Mouse (Mus musculus) embryonic facial prominence, embryonic 11.5 days (tissue): ENCODE results near the gene Pcsk6. TPM values are rescaled to one million over a fixed set of nuclear protein-coding genes. Genes with fewer than 3 reads are reported as not detected.
A peak's percentile ranks its signal among the peaks of the same experiment; 100 is the strongest.
"Not testable (repeated sequence)": the region's sequence is repeated elsewhere in the genome, so short reads cannot be mapped to it uniquely, and the experiment has no call there.

ENCODE experiments used
- ATAC-seq: fragments of 200-750 bp; cut with Nextera tagmentation; replicated peaks from 2 replicates; pipeline ENCODE4 v1.8.0; 2017; ENCODE audit warnings: low read depth; ENCODE audit not compliant: insufficient number of reproducible peaks, low FRiP score, low TSS enrichment
- DNase-seq: peaks from one replicate; pipeline ENCODE4 v3.0.0-alpha.2; 2015; ENCODE audit warnings: low spot score
- H3K27ac ChIP-seq: fragments of 300-500 bp; sonication (generic); replicated peaks from 2 replicates; pipeline ENCODE4 v1.5.1; 2014; ENCODE audit warnings: mild to moderate bottlenecking, low read depth, low read length, control low read depth
- H3K27me3 ChIP-seq: fragments of 300-500 bp; sonication (generic); 2 replicates; pipeline ENCODE4 v1.6.1; 2014; ENCODE audit warnings: mild to moderate bottlenecking, low read length, moderate library complexity, mixed read lengths; ENCODE audit not compliant: control insufficient read depth, insufficient read depth
- H3K36me3 ChIP-seq: fragments of 300-500 bp; sonication (generic); replicated peaks from 2 replicates; pipeline ENCODE4 v1.6.1; 2014; ENCODE audit warnings: low read depth, mild to moderate bottlenecking, low read length, moderate library complexity, mixed read lengths; ENCODE audit not compliant: control insufficient read depth, insufficient read depth
- H3K4me1 ChIP-seq: fragments of 300-500 bp; sonication (generic); 2 replicates; pipeline ENCODE4 v1.6.1; 2014; ENCODE audit warnings: low read length, mixed read lengths; ENCODE audit not compliant: control insufficient read depth, insufficient read depth
- H3K4me2 ChIP-seq: fragments of 300-500 bp; sonication (generic); 2 replicates; pipeline ENCODE4 v1.6.1; 2014; ENCODE audit warnings: low read depth, mild to moderate bottlenecking, control low read depth, low read length, moderate library complexity
- H3K4me3 ChIP-seq: fragments of 300-500 bp; sonication (generic); 2 replicates; pipeline ENCODE4 v1.5.1; 2014; ENCODE audit warnings: low read depth, low read length, control low read depth
- H3K9ac ChIP-seq: fragments of 300-500 bp; sonication (generic); replicated peaks from 2 replicates; pipeline ENCODE4 v1.6.1; 2014; ENCODE audit warnings: mild to moderate bottlenecking, control low read depth, low read length
- H3K9me3 ChIP-seq: fragments of 300-500 bp; sonication (generic); replicated peaks from 2 replicates; pipeline ENCODE4 v1.6.1; 2016; ENCODE audit warnings: mild to moderate bottlenecking, low read length, inconsistent platforms, mixed read lengths; ENCODE audit not compliant: control insufficient read depth
- WGBS: fragments of 180-500 bp; shearing (Covaris S2); extraction: QIAGEN DNeasy Blood & Tissue Kit; methylation state at CpG from one replicate; pipeline ENCODE4 v1.1.7; 2014; 5-methylcytosine and 5-hydroxymethylcytosine counted together
- polyA plus RNA-seq: library from polyadenylated mRNA; unstranded; fragments of >200 nt; fragmentation: Nextera tagmentation; extraction: Ambion mirVana; gene quantifications from 2 replicates; pipeline ENCODE4 v1.2.1, GENCODE M21; 2014

The Pcsk6 gene
- 1.6 and 2.1 TPM in 2 replicates for polyA plus RNA-seq

- DNase-seq (peak; percentile 68), ATAC-seq (peak; percentile 65)
- H3K9me3 ChIP-seq, result no peaks in the 10 kb centered on the region
- no peak within 1 kb of the TSS for H3K27ac ChIP-seq
- H3K27me3 ChIP-seq, result peaks cover 21% of the 10 kb centered on the region
- H3K4me2 ChIP-seq, result peak within 1 kb of the TSS; percentile 97
- under 1% methylated on average over 77 of the region's 111 CpGs for WGBS
- peaks cover 2% of the 10 kb centered on the region; the same call in 1 of the 2 replicates for H3K4me1 ChIP-seq
- H3K9ac ChIP-seq, result peak within 1 kb of the TSS; percentile 67
- no peaks in the 10 kb centered on the region for H3K36me3 ChIP-seq
- H3K4me3 ChIP-seq, result peak within 1 kb of the TSS; percentile 59
Observed at GRCm38 (mm10) chr7:65861591-65862472, at the start of gene Pcsk6. Pcsk6 (plus strand) TSS chr7:65861734.

DNA sequence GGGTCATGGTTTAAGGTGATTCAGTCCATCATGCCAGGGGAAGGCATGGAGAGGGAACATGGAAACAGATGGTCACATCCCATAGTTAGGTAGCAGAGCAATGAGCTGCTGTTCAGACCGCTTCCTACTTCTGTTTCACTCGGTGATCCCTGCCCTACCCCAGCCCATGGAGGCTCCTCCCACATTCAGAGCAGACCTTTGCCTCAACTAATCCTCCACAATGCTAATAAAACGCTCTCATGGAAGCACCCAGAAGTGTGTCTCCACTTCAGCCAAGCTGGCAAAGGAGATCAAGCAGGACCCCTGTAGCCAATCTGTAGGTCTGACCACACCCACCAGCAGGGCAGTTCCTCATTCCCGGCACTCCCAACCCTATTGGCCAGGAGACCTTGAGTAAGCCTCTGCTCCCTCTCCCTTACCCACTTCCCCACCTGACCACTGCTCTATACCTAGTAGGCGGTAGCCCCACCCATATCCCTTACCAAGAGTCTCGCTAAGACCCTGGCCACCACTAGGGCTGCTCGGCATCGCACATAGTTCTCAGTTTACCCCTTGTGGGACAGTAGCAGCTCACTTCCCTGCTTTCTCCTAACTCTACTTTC lies 47.8 kb upstream of the Pcsk6 start:
- H3K4me3 ChIP-seq, result no peak overlapping the region
- H3K36me3 ChIP-seq, result no peaks in the 10 kb centered on the region
- H3K4me1 ChIP-seq, result no peaks in the 10 kb centered on the region
- no peaks in the 10 kb centered on the region for H3K9me3 ChIP-seq
- DNase-seq, result no peak
- no peak overlapping the region for H3K4me2 ChIP-seq
- no peaks in the 10 kb centered on the region for H3K27me3 ChIP-seq
- 78% methylated on average over 8 of the region's 8 CpGs for WGBS
- H3K27ac ChIP-seq, result no peak overlapping the region
- no peak overlapping the region for H3K9ac ChIP-seq
- ATAC-seq, result no peak

- ATAC-seq (no peak), DNase-seq (no peak)
- Histone ChIP-seq H3K4me1 (no peaks in the 10 kb centered on the region), H3K27me3 (no peaks in the 10 kb centered on the region), H3K4me2 (no peak overlapping the region), H3K4me3 (no peak overlapping the region), H3K9ac (no peak overlapping the region), H3K36me3 (no peaks in the 10 kb centered on the region), H3K27ac (no peak overlapping the region), H3K9me3 (no peaks in the 10 kb centered on the region)
- WGBS, result 95% methylated on average over 8 of the region's 8 CpGs
Observed at GRCm38 (mm10) chr7:65817564-65817963, 44.0 kb upstream of the Pcsk6 start.

DNA sequence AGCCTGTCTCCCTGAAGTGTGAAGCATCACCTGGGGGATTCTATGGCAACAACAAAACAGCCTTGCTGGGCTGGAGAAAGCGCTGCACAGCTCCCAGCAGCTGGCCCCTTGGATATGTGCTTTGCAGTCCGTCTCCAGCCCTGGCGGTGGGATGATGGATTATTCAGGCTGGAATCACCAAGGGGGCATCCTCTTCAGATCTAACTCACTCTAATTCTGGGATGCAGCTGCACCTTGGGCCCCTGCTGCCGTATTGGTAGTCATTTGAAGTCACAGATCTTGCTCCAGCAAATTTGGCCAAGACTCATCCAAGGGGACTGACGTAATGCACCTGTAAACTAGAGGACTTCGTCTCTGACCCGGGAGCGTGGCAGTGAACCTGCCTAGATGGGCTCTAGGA lies 41.1 kb upstream of the Pcsk6 start:
- ATAC-seq, result no peak
- no peaks in the 10 kb centered on the region for H3K36me3 ChIP-seq
- no peak overlapping the region for H3K27ac ChIP-seq
- H3K4me1 ChIP-seq, result no peaks in the 10 kb centered on the region
- no peak for DNase-seq
- no peaks in the 10 kb centered on the region for H3K27me3 ChIP-seq
- H3K4me3 ChIP-seq, result no peak overlapping the region
- 35% methylated on average over 8 of the region's 8 CpGs for WGBS
- H3K4me2 ChIP-seq, result no peak overlapping the region
- no peak overlapping the region for H3K9ac ChIP-seq
- no peaks in the 10 kb centered on the region for H3K9me3 ChIP-seq

DNA sequence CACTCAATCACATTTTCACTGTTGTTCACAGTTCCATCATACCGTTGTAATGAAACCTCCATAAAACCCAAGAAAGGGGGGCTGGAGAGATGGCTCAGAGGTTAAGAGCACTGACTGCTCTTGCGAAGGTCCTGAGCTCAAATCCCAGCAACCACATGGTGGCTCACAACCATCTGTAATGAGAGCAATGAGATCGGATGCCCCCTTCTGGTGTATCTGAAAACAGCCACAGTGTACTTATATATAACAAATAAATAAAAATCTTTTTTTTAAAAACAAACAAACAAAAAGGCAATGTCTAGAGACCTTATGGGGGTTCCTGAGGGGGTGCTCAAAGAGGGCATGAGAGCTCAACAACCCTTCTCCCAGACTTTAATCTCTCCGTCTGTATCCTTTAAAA lies 39.6 kb upstream of the Pcsk6 start:
- H3K4me1 ChIP-seq, DNase-seq, H3K9me3 ChIP-seq, H3K4me2 ChIP-seq, ATAC-seq, H3K4me3 ChIP-seq, H3K36me3 ChIP-seq, H3K27me3 ChIP-seq, H3K27ac ChIP-seq, H3K9ac ChIP-seq: not testable (repeated sequence)
- 72% methylated on average over 4 of the region's 4 CpGs for WGBS

GRCm38 (mm10) chr7:65822506-65823119 lies 38.9 kb upstream of the Pcsk6 start:
- no peak overlapping the region for H3K4me2 ChIP-seq
- H3K4me3 ChIP-seq, result no peak overlapping the region
- no peaks in the 10 kb centered on the region for H3K9me3 ChIP-seq
- H3K9ac ChIP-seq, result no peak overlapping the region
- whole genome bisulfite sequencing, result 69% methylated on average over 2 of the region's 2 CpGs
- H3K27me3 ChIP-seq, result no peaks in the 10 kb centered on the region
- no peaks in the 10 kb centered on the region for H3K4me1 ChIP-seq
- DNase-seq (no peak), ATAC-seq (no peak)
- no peaks in the 10 kb centered on the region for H3K36me3 ChIP-seq
- H3K27ac ChIP-seq, result no peak overlapping the region

DNA sequence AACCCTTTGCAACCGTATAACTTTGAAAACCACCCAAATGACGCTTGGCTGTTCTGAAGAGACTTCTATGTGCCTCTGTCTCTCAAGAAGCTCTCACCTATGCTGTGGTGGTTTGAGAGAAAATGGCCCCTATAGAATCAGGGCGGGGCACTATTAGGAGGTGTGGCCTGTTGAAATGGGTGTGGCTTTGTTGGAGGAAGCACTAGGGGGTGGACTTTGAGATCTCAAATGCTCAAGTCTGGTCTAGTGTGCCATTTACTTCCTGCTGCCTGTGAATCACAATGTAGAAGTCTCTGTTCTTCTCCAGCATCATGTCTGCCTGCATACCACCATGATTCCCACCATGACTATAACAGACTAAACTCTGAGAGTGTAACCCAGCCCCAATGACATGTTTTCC lies 21.8 kb upstream of the Pcsk6 start:
- 91% methylated on average over 3 of the region's 3 CpGs for WGBS

GRCm38 (mm10) chr7:65843210-65843609 lies 18.3 kb upstream of the Pcsk6 start:
- 44% methylated on average over 2 of the region's 2 CpGs for WGBS
- DNase-seq, result no peak

More for the DNA sequence above, 21.8 kb upstream of the Pcsk6 start:
- Histone ChIP-seq H3K9me3 (no peaks in the 10 kb centered on the region), H3K4me3 (no peak overlapping the region), H3K27ac (no peak overlapping the region), H3K4me1 (no peaks in the 10 kb centered on the region), H3K4me2 (no peak overlapping the region), H3K36me3 (no peaks in the 10 kb centered on the region), H3K27me3 (no peaks in the 10 kb centered on the region), H3K9ac (no peak overlapping the region)
- no peak for DNase-seq
- ATAC-seq, result no peak

More at GRCm38 (mm10) chr7:65843210-65843609, 18.3 kb upstream of the Pcsk6 start:
- H3K36me3 ChIP-seq, result no peaks in the 10 kb centered on the region
- no peak overlapping the region for H3K27ac ChIP-seq
- no peaks in the 10 kb centered on the region; the same call in 1 of the 2 replicates for H3K4me1 ChIP-seq
- H3K9ac ChIP-seq, result no peak overlapping the region
- ATAC-seq, result no peak
- H3K9me3 ChIP-seq, result no peaks in the 10 kb centered on the region
- no peak overlapping the region for H3K4me3 ChIP-seq
- no peak overlapping the region for H3K4me2 ChIP-seq
- H3K27me3 ChIP-seq, result no peaks in the 10 kb centered on the region
